39 mouse cellular contexts compared by ENCODE assay signal in the genomic region with DNA sequence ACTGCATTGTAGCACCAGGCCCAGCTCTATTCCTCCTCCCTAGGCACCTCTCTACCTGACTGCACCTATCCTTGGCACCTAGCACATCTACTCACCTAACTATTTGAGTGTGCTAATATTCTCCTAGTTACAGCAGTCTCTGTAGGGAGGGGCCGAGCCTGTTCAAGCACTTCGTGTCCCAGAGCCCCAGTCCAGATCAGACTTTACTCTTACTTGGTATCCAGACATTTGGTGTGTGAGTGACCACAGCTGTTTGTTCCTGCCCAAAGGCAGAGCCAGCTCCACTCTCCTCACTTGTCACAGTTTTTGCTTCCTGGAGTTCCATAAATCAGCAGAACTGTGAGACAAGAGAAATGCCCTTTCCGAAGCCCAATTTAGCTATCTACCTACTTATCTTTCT. TPM values are rescaled to one million over a fixed set of nuclear protein-coding genes. Genes with fewer than 3 reads are reported as not detected.
DNase-seq lines count a peak whose midpoint lies in the region; ATAC-seq and TF ChIP-seq lines count a peak whose summit lies in the region.
"Had no signal": no experiment of that assay in that cellular context is flagged by ENCODE, and none has a peak within 500 bp of the region (broad histone marks: within the 10 kb centered on the region; RNA-seq: fewer than 3 reads in every experiment).

No protein-coding gene starts in this region.

- no peaks in the 10 kb centered on the region for H3K9me3 ChIP-seq in lung, postnatal 0 days (ENCODE audit: low read length)
- H3K9me3 ChIP-seq: forebrain, embryonic 10.5 days; hindbrain, embryonic 12.5 days; intestine, embryonic 15.5 days; liver, embryonic 13.5 days; midbrain, embryonic 10.5 days had no signal

- H3K27me3 ChIP-seq in lung, postnatal 0 days (replicated peaks; ENCODE audit: insufficient read depth, low read length): no peaks in the 10 kb centered on the region
- no peaks in the 10 kb centered on the region for H3K27me3 ChIP-seq in kidney, adult 2 months (replicated peaks; ENCODE audit: control insufficient read depth, insufficient read depth, low read length)
- H3K27me3 ChIP-seq: embryonic facial prominence, embryonic 13.5 days; hindbrain, embryonic 12.5 days; intestine, embryonic 15.5 days; liver, embryonic 13.5 days had no signal

- ATAC-seq in lung, postnatal 0 days: peak; percentile 48; the same call in 1 of the 2 replicates
- ATAC-seq: forebrain, embryonic 16.5 days; hindbrain, postnatal 0 days; intestine, embryonic 15.5 days; midbrain, embryonic 16.5 days had no signal

- no peaks in the 10 kb centered on the region for H3K36me3 ChIP-seq in lung, postnatal 0 days (ENCODE audit: insufficient read depth, low read length)
- H3K36me3 ChIP-seq in kidney, adult 2 months (ENCODE audit: control insufficient read depth, insufficient read depth, low read length): no peaks in the 10 kb centered on the region
- H3K36me3 ChIP-seq: embryonic facial prominence, embryonic 13.5 days; forebrain, embryonic 10.5 days; hindbrain, embryonic 12.5 days; intestine, embryonic 15.5 days; liver, embryonic 13.5 days; midbrain, embryonic 10.5 days had no signal

- H3K27ac ChIP-seq in lung, postnatal 0 days (ENCODE audit: low read length): no peak overlapping the region
- no peak overlapping the region for H3K27ac ChIP-seq in gastrocnemius, adult 2 months
- no peak overlapping the region for H3K27ac ChIP-seq in kidney, adult 2 months (ENCODE audit: insufficient read depth, low read depth, low read length)
- H3K27ac ChIP-seq: embryonic facial prominence, embryonic 13.5 days; forebrain, embryonic 10.5 days; hindbrain, embryonic 12.5 days; hindbrain, postnatal 0 days; intestine, embryonic 15.5 days; kidney, postnatal 0 days; liver, embryonic 13.5 days; midbrain, embryonic 10.5 days; stomach, postnatal 0 days had no signal

- no peak overlapping the region for H3K9ac ChIP-seq in lung, postnatal 0 days (replicated peaks; ENCODE audit: low read depth)
- H3K9ac ChIP-seq: embryonic facial prominence, embryonic 13.5 days; hindbrain, embryonic 12.5 days; intestine, embryonic 15.5 days; liver, embryonic 13.5 days had no signal

- TF ChIP-seq EP300 in lung, postnatal 0 days (IDR thresholded peaks at IDR 0.05): no peak

- no peak overlapping the region for H3K4me3 ChIP-seq in lung, postnatal 0 days (ENCODE audit: low read depth, low read length)
- H3K4me3 ChIP-seq in gastrocnemius, adult 2 months: no peak overlapping the region
- H3K4me3 ChIP-seq in kidney, adult 2 months (ENCODE audit: insufficient read depth, low read depth, low read length): no peak overlapping the region
- H3K4me3 ChIP-seq: embryonic facial prominence, embryonic 13.5 days; forebrain, embryonic 10.5 days; hindbrain, embryonic 12.5 days; intestine, embryonic 15.5 days; liver, embryonic 13.5 days; midbrain, embryonic 10.5 days had no signal

- DNase-seq in heart, adult 9 months (ENCODE audit: low spot score in 2 of 2): peak; percentile 35 to 41
- no peak for DNase-seq in heart, adult 8-10 months (ENCODE audit: low spot score)
- DNase-seq in heart, postnatal 25 days (ENCODE audit: low spot score): peak; percentile 6
- DNase-seq in lung, postnatal 0 days (ENCODE audit: low spot score): peak; percentile 51
- DNase-seq in left cerebral cortex, postnatal 36 days (ENCODE audit: low spot score in 2 of 2): no peak
- no peak for DNase-seq in gastrocnemius, adult 2 months
- DNase-seq in kidney, adult 2 months: no peak
- DNase-seq: adrenal gland, postnatal 25 days; cerebellum, adult 18-20 months; cerebellum, postnatal 10 days; kidney, adult 8-10 months; kidney, postnatal 4 days; left cerebral cortex, postnatal 4 days; liver, embryonic 13.5 days; right cerebral cortex, postnatal 25 days; thymus, adult 18-20 months; thymus, postnatal 25 days had no signal

- 67% methylated on average over 3 of the region's 3 CpGs for WGBS in lung, postnatal 0 days
- 52% methylated on average over 3 of the region's 3 CpGs for WGBS in kidney, adult 2 months

- no peak for TF ChIP-seq CTCF in lung, postnatal 0 days (IDR thresholded peaks at IDR 0.05)
- TF ChIP-seq CTCF in gastrocnemius, adult 2 months (IDR thresholded peaks at IDR 0.05): no peak
- TF ChIP-seq CTCF in kidney, adult 2 months (conservative IDR thresholded peaks at IDR 0.05; ENCODE audit: insufficient read depth, insufficient read length, low read depth, low read length): no peak

- H3K4me1 ChIP-seq in lung, postnatal 0 days (ENCODE audit: insufficient read depth, low read depth, low read length): no peaks in the 10 kb centered on the region
- H3K4me1 ChIP-seq in kidney, adult 2 months (ENCODE audit: control insufficient read depth, insufficient read depth, low read length): no peaks in the 10 kb centered on the region
- H3K4me1 ChIP-seq: forebrain, embryonic 10.5 days; hindbrain, embryonic 12.5 days; intestine, embryonic 15.5 days; liver, embryonic 13.5 days; midbrain, embryonic 10.5 days had no signal

- no peak for TF ChIP-seq POLR2A in kidney, adult 2 months (IDR thresholded peaks at IDR 0.05; ENCODE audit: low read depth, low read length)

- H3K4me2 ChIP-seq in lung, postnatal 0 days (replicated peaks; ENCODE audit: low read depth, low read length): no peak overlapping the region
- H3K4me2 ChIP-seq: embryonic facial prominence, embryonic 13.5 days; hindbrain, embryonic 12.5 days; intestine, embryonic 15.5 days; liver, embryonic 13.5 days had no signal

- intact Hi-C loops in heart, postnatal 25 days (cut with DNase I): no loop called here
- intact Hi-C loops in left cerebral cortex, postnatal 36 days (cut with DNase I): no loop called here
- intact Hi-C loops in gastrocnemius, adult 2 months (cut with DNase I): no loop called here

RNA-seq across cellular contexts. Expression of a gene that starts 15.9 kb away (rescaled TPM):
- total RNA-seq in heart, adult 8-10 months (2022): not detected
- not detected for total RNA-seq in heart, postnatal 25 days (2021)
- polyA plus RNA-seq in lung, postnatal 0 days (2015; fragmentation: Nextera tagmentation; extraction: Ambion mirVana): not detected in 2 replicates
- not detected for total RNA-seq in left cerebral cortex, postnatal 36 days (2021)
- total RNA-seq in gastrocnemius, adult 2 months (2021): not detected
- not detected in 2 replicates for polyA plus RNA-seq in kidney, adult 2 months (2012; rRNA removed)
- total RNA-seq: adrenal gland, adult 18-20 months; adrenal gland, postnatal 25 days; gastrocnemius, adult 8-10 months; gastrocnemius, postnatal 4 days; hindbrain, postnatal 0 days; layer of hippocampus, adult 8-10 months; layer of hippocampus, postnatal 25 days; left cerebral cortex, adult 8-10 months; left cerebral cortex, postnatal 4 days; neutrophil, adult 5-6 weeks had no signal
- polyA plus RNA-seq: embryonic facial prominence, embryonic 13.5 days; forebrain, embryonic 10.5 days; heart, embryonic 16.5 days; hindbrain, embryonic 12.5 days; hindbrain, postnatal 0 days; intestine, embryonic 15.5 days; kidney, postnatal 0 days; limb, embryonic 14.5 days; liver, embryonic 13.5 days; midbrain, embryonic 10.5 days; midbrain, embryonic 16.5 days; neural tube, embryonic 11.5 days; stomach, postnatal 0 days had no signal

RNA-seq across cellular contexts. Expression of a gene that starts 47.0 kb away (rescaled TPM):
- 1 to 10 TPM; 4.8 to 8.9 (median 6.8) TPM for total RNA-seq in heart, adult 8-10 months (2022)
- total RNA-seq in heart, postnatal 25 days (2021): 1 to 10 TPM; 5.0 to 6.3 TPM
- 14.6 and 15.3 TPM in 2 replicates for polyA plus RNA-seq in lung, postnatal 0 days (2015; fragmentation: Nextera tagmentation; extraction: Ambion mirVana)
- total RNA-seq in left cerebral cortex, postnatal 36 days (2021): 10 to 100 TPM; 11.4 TPM
- 1 to 10 TPM; 5.8 TPM for total RNA-seq in gastrocnemius, adult 2 months (2021)
- polyA plus RNA-seq in kidney, adult 2 months (2012; rRNA removed): 3.6 and 4.9 TPM in 2 replicates

RNA-seq across cellular contexts. Expression of a gene that starts 47.2 kb away (rescaled TPM):
- not detected for total RNA-seq in heart, adult 8-10 months (2022)
- total RNA-seq in heart, postnatal 25 days (2021): under 1 TPM; 0.16 to 0.17 TPM
- polyA plus RNA-seq in lung, postnatal 0 days (2015; fragmentation: Nextera tagmentation; extraction: Ambion mirVana): not detected in 2 replicates
- under 1 TPM in 1 of 2 experiments, not detected in 1; 0.20 TPM for total RNA-seq in left cerebral cortex, postnatal 36 days (2021)
- total RNA-seq in gastrocnemius, adult 2 months (2021): not detected
- not detected in 2 replicates for polyA plus RNA-seq in kidney, adult 2 months (2012; rRNA removed)
- total RNA-seq: adrenal gland, adult 18-20 months; adrenal gland, postnatal 25 days; common myeloid progenitor, adult 5-6 weeks; gastrocnemius, postnatal 4 days; left cerebral cortex, adult 8-10 months; left cerebral cortex, postnatal 4 days; megakaryocyte progenitor cell, adult 5-6 weeks; neutrophil, adult 5-6 weeks had no signal
- polyA plus RNA-seq: embryonic facial prominence, embryonic 13.5 days; forebrain, embryonic 10.5 days; forebrain, embryonic 16.5 days; heart, embryonic 16.5 days; hindbrain, embryonic 12.5 days; intestine, embryonic 15.5 days; kidney, postnatal 0 days; limb, embryonic 14.5 days; liver, embryonic 13.5 days; midbrain, embryonic 10.5 days; midbrain, embryonic 16.5 days; neural tube, embryonic 11.5 days; stomach, postnatal 0 days had no signal

Comparison
In these comparisons a context has a peak if more than half of its experiments do, and no peak if none do; other contexts are left out.
1. DNase-seq: peak in heart, adult 9 months (2 of 2), heart, postnatal 25 days (single experiment) and lung, postnatal 0 days (single experiment); none in heart, adult 8-10 months (single experiment), left cerebral cortex, postnatal 36 days (0 of 2), gastrocnemius, adult 2 months (single experiment) and kidney, adult 2 months (single experiment).